Mouse (Mus musculus): ENCODE data around the gene Hcfc1. TPM values are rescaled to one million over a fixed set of nuclear protein-coding genes. Genes with fewer than 3 reads are reported as not detected.

The Hcfc1 gene
- total RNA-seq, 1 experiment from 2014 or later = 57.5 TPM

DNA sequence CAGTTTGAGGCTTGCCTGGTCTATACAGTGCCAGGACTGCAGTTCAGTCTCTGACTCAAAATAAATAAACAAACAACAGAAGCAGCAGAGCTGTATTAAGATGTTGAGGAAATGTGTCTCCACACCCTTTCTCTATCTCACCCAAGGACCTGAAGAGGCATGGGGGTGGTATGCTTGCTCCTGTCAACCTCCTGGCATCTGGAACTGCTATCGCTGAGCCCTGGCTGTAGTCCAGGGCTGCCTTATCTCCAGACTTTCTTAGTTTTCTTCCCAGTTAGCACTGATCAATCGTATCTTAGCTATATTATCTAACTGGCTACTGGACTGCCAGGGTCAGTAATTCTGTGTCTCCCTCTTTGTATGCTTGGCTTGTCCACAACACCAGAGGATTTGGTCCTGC, 24.3 kb downstream of the Hcfc1 start:
- no peak for DNase-seq

DNA sequence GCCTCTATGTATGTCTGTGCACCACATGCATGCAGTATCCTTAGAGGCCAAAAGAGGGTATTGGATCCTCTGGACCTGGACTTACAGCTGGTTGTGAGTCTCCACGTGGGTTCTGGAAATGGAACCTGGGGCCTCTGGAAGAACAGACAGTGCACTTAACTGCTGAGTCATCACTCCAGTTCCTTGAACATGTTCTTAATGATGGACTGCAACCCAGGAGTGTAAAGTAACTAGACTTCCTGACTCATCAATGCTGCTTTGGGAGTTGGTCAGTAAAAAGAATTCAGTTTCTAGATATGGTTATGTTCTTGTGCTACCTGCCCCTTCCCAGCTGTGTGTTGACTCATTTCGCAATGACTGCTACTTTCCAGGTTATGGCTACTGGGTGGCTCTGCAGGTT, 34.3 kb downstream of the Hcfc1 start:
- DNase-seq = no peak

DNA sequence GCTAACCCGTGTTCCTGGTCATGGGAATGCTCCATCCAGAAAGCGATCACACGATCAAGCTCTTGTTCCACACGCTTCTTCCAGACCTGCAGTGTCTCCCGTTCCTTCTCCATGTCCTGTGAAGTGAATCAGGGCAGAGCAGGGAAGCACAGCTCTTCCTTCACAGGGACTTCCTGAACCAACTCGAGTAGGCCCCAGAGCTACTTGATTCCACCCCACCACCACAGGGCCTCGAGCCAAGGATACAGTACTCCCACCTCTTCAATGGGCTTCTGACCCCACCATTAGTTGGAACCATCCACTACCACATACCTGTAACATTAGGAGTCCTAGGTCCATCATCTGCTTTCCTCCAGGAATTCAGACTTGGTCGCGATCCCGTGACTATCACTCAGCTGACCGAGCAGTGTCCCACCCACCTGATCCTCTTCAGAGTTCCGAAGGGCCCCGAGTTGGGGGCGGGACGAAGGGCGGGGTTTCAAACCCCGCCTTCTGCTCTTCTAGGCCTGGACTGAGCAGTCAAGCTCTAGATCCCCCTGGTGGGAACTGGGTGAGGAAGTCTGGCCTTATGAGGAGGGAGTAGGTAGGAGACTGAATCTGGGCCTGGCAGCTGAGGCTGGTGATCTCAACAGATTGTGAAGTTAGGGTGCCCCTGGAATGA, 35.6 kb downstream of the Hcfc1 start, which contains the start of gene Renbp:
Gene Renbp, minus strand, starts transcription at position 449 of the 661 bp plus-strand sequence.
- peak; percentile 80 for DNase-seq

DNA sequence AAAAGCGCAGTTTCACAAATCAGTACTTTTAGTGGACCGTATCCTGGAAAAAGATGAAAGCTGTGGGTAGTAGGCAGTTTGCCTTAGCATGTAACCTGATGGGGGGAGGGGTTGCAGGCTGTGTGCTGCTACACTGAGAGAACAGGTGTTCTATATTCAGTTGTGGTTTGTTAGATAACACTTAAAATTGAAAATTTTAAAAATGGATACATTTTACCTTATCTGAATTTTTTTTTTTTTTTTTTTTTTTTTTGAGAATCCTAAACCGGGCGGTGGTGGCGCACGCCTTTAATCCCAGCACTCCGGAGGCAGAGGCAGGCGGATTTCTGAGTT, 43.6 kb downstream of the Hcfc1 start:
- DNase-seq = no peak

DNA sequence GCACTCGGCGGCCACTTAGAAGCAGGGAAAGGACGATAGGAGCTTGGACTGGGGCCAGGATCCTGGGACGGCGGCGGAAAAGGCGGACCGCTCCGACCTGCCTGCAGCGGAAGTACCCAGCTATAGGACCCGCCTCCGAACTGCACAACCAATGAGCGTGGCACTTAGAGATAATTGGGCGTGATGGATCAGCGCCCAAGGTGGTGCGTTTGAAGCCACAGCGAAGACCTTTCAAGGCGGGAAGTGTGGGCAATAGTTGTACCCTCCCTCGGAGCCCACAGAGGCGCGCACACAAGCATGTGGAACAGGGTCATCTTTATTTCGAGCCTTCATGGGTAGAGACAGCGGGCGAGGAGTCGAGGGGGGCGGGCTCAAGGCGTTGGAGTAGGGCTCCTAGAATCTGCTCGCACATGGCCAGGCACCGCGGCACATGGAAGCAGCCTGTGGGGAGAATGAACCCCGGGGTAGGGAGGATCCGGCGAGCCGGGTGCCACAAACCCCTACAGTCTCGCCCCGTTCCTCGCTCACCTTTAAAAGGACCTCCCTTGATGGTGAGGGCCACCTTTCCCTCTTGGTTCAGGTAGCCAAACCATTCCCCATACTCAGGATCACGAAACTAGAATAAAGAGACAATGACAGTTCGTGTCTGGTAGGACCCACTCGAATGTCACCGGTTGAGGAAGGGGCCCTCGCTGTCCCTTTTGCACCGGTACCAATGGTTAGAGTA, 44.2 kb downstream of the Hcfc1 start, which contains the start of the genes Arhgap4 and Naa10:
Gene Arhgap4, minus strand, starts transcription at position 48 of the 727 bp plus-strand sequence.
Gene Naa10, minus strand, starts transcription at position 122 of the 727 bp plus-strand sequence.
- DNase-seq = peak; percentile 94

- DNase-seq = peak; percentile 35
These were observed 44.8 kb downstream of the Hcfc1 start for GRCm38 (mm10) chrX:73921285-73921822.

- no peak for DNase-seq
These were observed 47.5 kb downstream of the Hcfc1 start for GRCm38 (mm10) chrX:73918631-73919030.

- DNase-seq = peak; percentile 25
These were observed 49.2 kb downstream of the Hcfc1 start for GRCm38 (mm10) chrX:73916945-73917344.

DNA sequence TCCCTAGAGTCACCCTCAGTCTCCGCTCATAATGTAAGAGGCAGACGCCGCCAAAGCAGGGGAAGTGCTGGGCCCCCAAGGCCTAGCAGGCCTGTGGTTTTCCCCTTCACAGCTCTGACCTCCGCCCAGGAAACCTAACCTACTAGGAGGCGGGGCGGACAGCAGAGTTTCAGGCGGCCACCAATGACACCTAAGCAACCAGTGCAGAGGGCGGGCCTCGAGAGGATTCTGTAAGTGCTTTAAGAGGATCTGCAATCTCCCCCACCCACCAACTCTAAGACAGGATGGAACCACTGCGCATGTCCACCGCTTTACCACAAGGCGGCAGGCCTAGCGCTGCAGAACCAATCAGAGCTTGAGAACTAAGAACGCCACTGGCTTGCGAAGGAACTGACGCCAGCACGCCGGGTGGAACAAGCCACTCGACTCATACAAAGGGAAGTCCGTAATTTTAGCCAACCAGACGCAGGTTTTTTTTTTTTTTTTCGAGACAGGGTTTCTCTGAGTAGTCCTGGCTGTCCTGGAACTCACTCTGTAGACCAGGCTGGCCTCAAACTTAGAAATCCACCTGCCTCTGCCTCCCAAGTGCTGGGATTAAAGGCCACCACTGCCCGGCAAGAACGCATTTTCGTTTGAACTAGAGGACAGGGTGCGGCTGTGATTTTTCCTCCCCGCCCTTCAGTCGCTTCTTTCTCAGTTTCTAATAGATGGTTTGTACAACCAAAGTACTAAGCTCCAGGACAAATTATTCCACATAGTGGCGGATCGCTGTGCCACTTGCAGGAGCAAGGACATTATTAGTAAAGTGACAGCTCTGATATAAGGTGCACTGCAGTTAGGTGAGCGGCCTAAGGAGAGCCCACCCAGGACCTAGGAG, 51.1 kb downstream of the Hcfc1 start:
- peak; percentile 91 for DNase-seq

DNA sequence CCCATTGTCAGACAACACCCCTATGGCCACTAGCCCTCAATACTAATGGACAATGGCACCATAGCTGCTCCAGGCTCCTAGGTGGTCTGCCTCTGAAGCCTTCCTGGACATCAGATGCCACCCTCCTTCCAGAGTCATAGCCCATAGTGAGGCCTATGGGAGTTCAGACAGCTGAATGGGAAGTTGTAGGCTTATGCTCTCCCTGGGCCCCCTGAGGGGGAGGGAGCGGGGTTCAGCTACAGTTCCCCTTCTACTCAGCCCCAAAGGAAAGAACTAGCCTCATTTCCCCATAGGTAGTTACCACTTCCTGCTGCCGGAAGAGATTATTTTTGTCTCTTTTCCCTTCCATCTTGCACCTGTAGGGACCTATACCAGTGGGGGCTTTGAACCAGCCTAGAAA, 54.6 kb downstream of the Hcfc1 start:
- peak; percentile 24 for DNase-seq

DNA sequence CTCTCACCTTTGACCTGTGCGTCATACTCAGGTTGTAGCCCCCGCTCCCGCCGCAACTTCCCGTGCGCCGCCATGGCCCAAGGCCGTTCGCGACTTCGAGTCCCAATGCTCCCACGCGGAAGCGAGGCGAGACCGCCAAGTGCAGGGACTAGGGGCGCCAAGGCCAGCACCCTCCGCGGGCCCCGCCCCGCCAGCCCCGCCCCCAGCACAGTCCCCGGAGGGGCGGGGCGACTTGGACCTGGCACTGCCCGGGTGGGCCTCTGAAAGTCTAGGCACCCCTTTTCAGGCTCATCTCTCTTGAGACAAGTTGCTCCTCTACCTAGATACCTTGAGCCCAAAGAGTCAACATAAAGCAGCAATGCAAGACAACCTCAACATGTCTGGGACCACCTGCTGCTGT, 55.0 kb downstream of the Hcfc1 start:
- peak; percentile 47 for DNase-seq

GRCm38 (mm10) chrX:73910451-73910850, 55.7 kb downstream of the Hcfc1 start:
- no peak for DNase-seq

DNA sequence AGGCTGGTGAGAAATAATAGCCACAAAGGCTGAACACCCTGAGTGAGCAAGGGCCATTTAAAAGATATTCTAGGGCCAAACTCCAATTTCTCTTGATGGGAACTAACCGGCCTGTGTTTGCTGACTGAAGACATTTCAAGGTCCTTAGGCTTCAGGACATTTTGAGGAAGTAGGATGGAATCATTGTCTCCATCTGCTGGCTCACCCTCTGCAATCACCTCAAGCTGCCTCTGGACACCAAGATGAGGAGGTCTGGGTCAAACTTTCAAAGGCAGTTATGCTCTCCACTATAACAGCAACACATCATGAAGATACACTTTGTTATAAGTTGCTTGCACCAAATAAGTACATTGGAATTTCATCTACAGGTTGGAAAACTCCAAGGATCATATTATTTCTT, 56.1 kb downstream of the Hcfc1 start:
- DNase-seq = no peak

DNA sequence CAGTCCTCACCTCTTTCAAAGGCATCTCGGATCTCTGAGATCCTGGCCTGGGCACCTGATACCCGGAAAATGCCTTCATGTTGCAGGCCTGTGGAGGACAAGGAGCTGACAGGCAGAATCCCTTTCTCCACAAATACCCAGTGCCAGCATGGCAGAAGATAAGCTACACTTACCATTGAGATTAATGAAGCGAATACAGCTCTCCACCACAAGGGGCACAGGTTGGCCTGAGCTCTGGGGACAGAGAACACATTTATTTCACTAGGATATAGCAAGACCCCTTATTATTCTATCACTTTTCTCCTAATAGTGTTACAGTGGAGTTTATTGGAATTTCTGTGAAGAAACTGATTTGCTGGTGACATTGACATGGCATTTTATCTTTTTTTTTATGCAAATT, 68.2 kb downstream of the Hcfc1 start:
- no peak for DNase-seq

DNA sequence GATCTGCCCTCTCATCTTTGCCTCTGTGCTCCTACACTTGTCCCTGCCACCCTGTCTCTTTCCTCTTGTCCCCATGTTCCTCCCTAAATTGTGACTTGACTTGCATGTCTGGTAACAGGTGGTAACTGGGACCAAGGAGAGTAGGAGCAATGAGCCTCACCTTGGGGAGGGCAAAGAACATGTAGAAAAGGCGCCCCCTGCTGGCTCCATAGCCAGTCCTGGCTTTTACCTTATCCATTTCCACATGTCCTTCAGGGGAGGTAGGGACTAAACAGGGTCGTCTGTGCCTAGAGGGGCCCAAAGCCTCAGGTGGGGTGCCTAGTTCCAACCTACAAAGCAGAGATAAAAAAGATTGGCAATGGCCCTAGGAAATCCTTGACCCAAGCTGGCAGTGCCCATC, 70.4 kb downstream of the Hcfc1 start, which contains the start of gene L1cam:
Gene L1cam, minus strand, starts transcription at position 387 of the 400 bp plus-strand sequence.
- peak; percentile 69 for DNase-seq

DNA sequence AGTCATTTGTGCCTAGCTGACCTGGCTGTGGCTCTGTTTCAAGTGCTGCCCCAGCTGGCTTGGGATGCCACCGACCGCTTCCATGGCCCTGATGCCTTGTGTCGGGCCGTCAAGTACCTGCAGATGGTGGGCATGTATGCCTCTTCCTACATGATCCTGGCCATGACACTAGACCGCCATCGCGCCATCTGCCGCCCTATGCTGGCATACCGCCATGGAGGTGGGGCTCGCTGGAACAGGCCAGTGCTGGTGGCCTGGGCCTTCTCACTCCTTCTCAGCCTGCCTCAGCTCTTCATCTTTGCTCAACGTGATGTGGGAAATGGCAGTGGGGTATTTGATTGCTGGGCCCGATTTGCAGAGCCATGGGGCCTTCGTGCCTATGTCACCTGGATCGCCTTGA, 73.3 kb downstream of the Hcfc1 start:
- DNase-seq = no peak

Other genes with a start within 250 kb of the Hcfc1 start
- gene Abcd1, start 249.8 kb downstream of the Hcfc1 start, total RNA-seq (2021) = 28.3 and 30.6 TPM in 2 replicates
- 0.96 and 1.3 TPM in 2 replicates for gene Plxnb3, start 209.3 kb downstream of the Hcfc1 start, total RNA-seq (2021)
- gene Srpk3, start 192.0 kb downstream of the Hcfc1 start, total RNA-seq (2021) = 0.82 and 2.6 TPM in 2 replicates
- 739 and 769 TPM in 2 replicates for gene Idh3g, start 179.5 kb downstream of the Hcfc1 start, total RNA-seq (2021)
- 148 and 176 TPM in 2 replicates for gene Ssr4, start 179.3 kb downstream of the Hcfc1 start, total RNA-seq (2021)
- gene Pdzd4, start 141.4 kb downstream of the Hcfc1 start, total RNA-seq (2021) = 4.4 and 4.5 TPM in 2 replicates
- not detected in 2 replicates for gene Avpr2, start 74.3 kb downstream of the Hcfc1 start, total RNA-seq (2021)
- 9.3 and 16.0 TPM in 2 replicates for gene L1cam, start 70.3 kb downstream of the Hcfc1 start, total RNA-seq (2021)
- 5.0 and 16.7 TPM in 2 replicates for gene Arhgap4, start 44.5 kb downstream of the Hcfc1 start, total RNA-seq (2021)
- 86.3 and 103 TPM in 2 replicates for gene Naa10, start 44.4 kb downstream of the Hcfc1 start, total RNA-seq (2021)
- 14.2 and 17.8 TPM in 2 replicates for gene Renbp, start 35.5 kb downstream of the Hcfc1 start, total RNA-seq (2021)
- 101 and 105 TPM in 2 replicates for gene Irak1, start 57.6 kb upstream of the Hcfc1 start, total RNA-seq (2021)
- not detected in 2 replicates for gene Opn1mw, start 161.1 kb upstream of the Hcfc1 start, total RNA-seq (2021)
- 31.6 and 36.4 TPM in 2 replicates for gene Mecp2, start 169.0 kb upstream of the Hcfc1 start, total RNA-seq (2021)
- not detected in 2 replicates for gene Tex28, start 201.5 kb upstream of the Hcfc1 start, total RNA-seq (2021)
- not detected in 2 replicates for gene Tktl1, start 210.9 kb upstream of the Hcfc1 start, total RNA-seq (2021)

All from adrenal gland, postnatal 14 days (tissue).